Mouse (Mus musculus) forebrain, embryonic 14.5 days (tissue): ENCODE measurements around the gene Ntrk2. TPM values are rescaled to one million over a fixed set of nuclear protein-coding genes. Genes with fewer than 3 reads are reported as not detected.
A peak's percentile ranks its signal among the peaks of the same experiment; 100 is the strongest.

Experiments
- ATAC-seq: fragments of 200-750 bp; cut with Nextera tagmentation; 2 replicates; pipeline ENCODE4 v1.8.0; 2017; ENCODE audit warnings: mild to moderate bottlenecking, moderate library complexity
- DNase-seq: peaks from one replicate; pipeline ENCODE4 v3.0.0-alpha.2; 2015; ENCODE audit warnings: low spot score
- H3K27ac ChIP-seq: fragments of 300-500 bp; sonication (generic); 2 replicates; pipeline ENCODE4 v1.5.1; 2014; ENCODE audit warnings: low read depth, mild to moderate bottlenecking, control low read depth, low read length, moderate library complexity
- H3K27me3 ChIP-seq: fragments of 300-500 bp; sonication (generic); replicated peaks from 2 replicates; pipeline ENCODE4 v1.6.1; 2014; ENCODE audit warnings: low read length, control low read depth, mixed read lengths; ENCODE audit not compliant: control insufficient read depth, insufficient read depth
- H3K36me3 ChIP-seq: fragments of 300-500 bp; sonication (generic); 2 replicates; pipeline ENCODE4 v1.6.1; 2014; ENCODE audit warnings: low read length, control low read depth; ENCODE audit not compliant: control insufficient read depth, insufficient read depth
- H3K4me1 ChIP-seq: fragments of 300-500 bp; sonication (generic); 2 replicates; pipeline ENCODE4 v1.6.1; 2014; ENCODE audit warnings: antibody characterized with exemption, low read length, control low read depth; ENCODE audit not compliant: control insufficient read depth, insufficient read depth
- H3K4me2 ChIP-seq: fragments of 300-500 bp; sonication (generic); 2 replicates; pipeline ENCODE4 v1.6.1; 2014; ENCODE audit warnings: mild to moderate bottlenecking, control low read depth, low read length
- H3K4me3 ChIP-seq: fragments of 300-500 bp; sonication (generic); 2 replicates; pipeline ENCODE4 v1.5.1; 2014; ENCODE audit warnings: low read depth, low read length, control low read depth
- H3K9ac ChIP-seq: fragments of 300-500 bp; sonication (generic); 2 replicates; pipeline ENCODE4 v1.6.1; 2014; ENCODE audit warnings: mild to moderate bottlenecking, low read length, control low read depth, moderate library complexity
- H3K9me3 ChIP-seq: fragments of 300-500 bp; sonication (generic); replicated peaks from 2 replicates; pipeline ENCODE4 v1.6.1; 2016; ENCODE audit warnings: low read length, control low read depth, mixed read lengths; ENCODE audit not compliant: control insufficient read depth
- WGBS: fragments of 180-500 bp; shearing (Covaris S2); extraction: QIAGEN DNeasy Blood & Tissue Kit; methylation state at CpG from one replicate; pipeline ENCODE4 v1.1.7; 2014; 5-methylcytosine and 5-hydroxymethylcytosine counted together
- polyA plus RNA-seq: library from polyadenylated mRNA; unstranded; fragments of >200 nt; fragmentation: Nextera tagmentation; extraction: Ambion mirVana; gene quantifications from 2 replicates; pipeline ENCODE4 v1.2.1, GENCODE M21; 2014

Gene Ntrk2
- polyA plus RNA-seq, 1 experiment from 2014 or later, result 49.9 TPM

GRCm38 (mm10) chr13:58958171-58958904, 152.0 kb downstream of the Ntrk2 start:
- Histone ChIP-seq H3K9ac (no peak overlapping the region), H3K27me3 (no peaks in the 10 kb centered on the region), H3K4me2 (no peak overlapping the region), H3K4me1 (peaks cover 4% of the 10 kb centered on the region; the same call in 1 of the 2 replicates), H3K27ac (no peak overlapping the region), H3K36me3 (no peaks in the 10 kb centered on the region), H3K4me3 (no peak overlapping the region), H3K9me3 (no peaks in the 10 kb centered on the region)
- DNase-seq (no peak), ATAC-seq (no peak)
- 75% methylated on average over 11 of the region's 11 CpGs for WGBS

- 93% methylated on average over 6 of the region's 6 CpGs for WGBS
- no peak overlapping the region for H3K4me3 ChIP-seq
- peaks cover 18% of the 10 kb centered on the region for H3K4me1 ChIP-seq
- no peaks in the 10 kb centered on the region for H3K9me3 ChIP-seq
- H3K9ac ChIP-seq, result no peak overlapping the region
- ATAC-seq (no peak), DNase-seq (no peak)
- no peak overlapping the region for H3K27ac ChIP-seq
- H3K27me3 ChIP-seq, result no peaks in the 10 kb centered on the region
- H3K36me3 ChIP-seq, result no peaks in the 10 kb centered on the region
- no peak overlapping the region for H3K4me2 ChIP-seq
Observed at GRCm38 (mm10) chr13:58960321-58960720, 154.0 kb downstream of the Ntrk2 start.

GRCm38 (mm10) chr13:58964701-58965359, 158.5 kb downstream of the Ntrk2 start:
- H3K9me3 ChIP-seq, result no peaks in the 10 kb centered on the region
- H3K9ac ChIP-seq, result no peak overlapping the region
- H3K4me2 ChIP-seq, result peak overlapping the region; percentile 16; the same call in 1 of the 2 replicates
- H3K36me3 ChIP-seq, result no peaks in the 10 kb centered on the region
- DNase-seq, result peak; percentile 97
- ATAC-seq, result peak; percentile 95
- peaks cover 22% of the 10 kb centered on the region for H3K4me1 ChIP-seq
- 8% methylated on average over 12 of the region's 12 CpGs for WGBS
- peak overlapping the region; percentile 76 for H3K27ac ChIP-seq
- H3K27me3 ChIP-seq, result no peaks in the 10 kb centered on the region
- no peak overlapping the region for H3K4me3 ChIP-seq

GRCm38 (mm10) chr13:58965826-58966225, 159.5 kb downstream of the Ntrk2 start:
- DNase-seq, result no peak
- ATAC-seq, result no peak
- no peaks in the 10 kb centered on the region for H3K36me3 ChIP-seq
- H3K27me3 ChIP-seq, result no peaks in the 10 kb centered on the region
- peak overlapping the region; percentile 76 for H3K27ac ChIP-seq
- H3K9ac ChIP-seq, result no peak overlapping the region
- H3K4me3 ChIP-seq, result no peak overlapping the region
- no peak overlapping the region for H3K4me2 ChIP-seq
- H3K4me1 ChIP-seq, result peaks cover 22% of the 10 kb centered on the region
- WGBS, result 94% methylated on average over 3 of the region's 3 CpGs
- H3K9me3 ChIP-seq, result no peaks in the 10 kb centered on the region

- WGBS, result 80% methylated on average over 3 of the region's 3 CpGs
- Histone ChIP-seq H3K4me1 (peaks cover 24% of the 10 kb centered on the region), H3K9ac (no peak overlapping the region), H3K9me3 (no peaks in the 10 kb centered on the region), H3K4me3 (no peak overlapping the region), H3K4me2 (no peak overlapping the region), H3K36me3 (no peaks in the 10 kb centered on the region), H3K27ac (no peak overlapping the region), H3K27me3 (no peaks in the 10 kb centered on the region)
- ATAC-seq (no peak), DNase-seq (no peak)
Observed at GRCm38 (mm10) chr13:58966466-58966865, 160.1 kb downstream of the Ntrk2 start.

- H3K36me3 ChIP-seq, result no peaks in the 10 kb centered on the region
- DNase-seq (peak; percentile 78), ATAC-seq (no peak)
- no peak overlapping the region for H3K4me3 ChIP-seq
- H3K27ac ChIP-seq, result no peak overlapping the region
- WGBS, result 24% methylated on average over 5 of the region's 5 CpGs
- no peak overlapping the region for H3K9ac ChIP-seq
- H3K4me1 ChIP-seq, result peaks cover 36% of the 10 kb centered on the region
- no peak overlapping the region for H3K4me2 ChIP-seq
- no peaks in the 10 kb centered on the region for H3K9me3 ChIP-seq
- H3K27me3 ChIP-seq, result no peaks in the 10 kb centered on the region
Observed at GRCm38 (mm10) chr13:58968168-58968567, 161.8 kb downstream of the Ntrk2 start.

- Histone ChIP-seq H3K4me2 (no peak overlapping the region), H3K27me3 (no peaks in the 10 kb centered on the region), H3K27ac (peak overlapping the region; percentile 65), H3K36me3 (no peaks in the 10 kb centered on the region), H3K9me3 (no peaks in the 10 kb centered on the region), H3K4me3 (no peak overlapping the region), H3K4me1 (peaks cover 19% of the 10 kb centered on the region), H3K9ac (no peak overlapping the region)
- ATAC-seq (peak; percentile 86), DNase-seq (peak; percentile 78)
- WGBS, result under 1% methylated on average over 5 of the region's 5 CpGs
Observed at GRCm38 (mm10) chr13:58971449-58971903, 165.1 kb downstream of the Ntrk2 start.

- DNase-seq, result peak; percentile 41
- 22% methylated on average over 5 of the region's 5 CpGs for WGBS
- H3K9ac ChIP-seq, result no peak overlapping the region
- H3K27ac ChIP-seq, result peak overlapping the region; percentile 65
- H3K4me3 ChIP-seq, result no peak overlapping the region
- no peaks in the 10 kb centered on the region for H3K36me3 ChIP-seq
- H3K27me3 ChIP-seq, result no peaks in the 10 kb centered on the region
- no peak for ATAC-seq
- peaks cover 19% of the 10 kb centered on the region for H3K4me1 ChIP-seq
- H3K9me3 ChIP-seq, result no peaks in the 10 kb centered on the region
- H3K4me2 ChIP-seq, result no peak overlapping the region
Observed at GRCm38 (mm10) chr13:58972511-58972910, 166.1 kb downstream of the Ntrk2 start.

- H3K9ac ChIP-seq, result no peak overlapping the region
Observed at GRCm38 (mm10) chr13:58996447-58996846, 190.1 kb downstream of the Ntrk2 start.

More at GRCm38 (mm10) chr13:58996447-58996846, 190.1 kb downstream of the Ntrk2 start:
- DNase-seq, result no peak
- H3K27ac ChIP-seq, result no peak overlapping the region
- no peaks in the 10 kb centered on the region for H3K36me3 ChIP-seq
- ATAC-seq, result no peak
- 81% methylated on average over 5 of the region's 5 CpGs for whole genome bisulfite sequencing
- no peak overlapping the region for H3K4me2 ChIP-seq
- no peaks in the 10 kb centered on the region for H3K27me3 ChIP-seq
- no peaks in the 10 kb centered on the region for H3K9me3 ChIP-seq
- H3K4me3 ChIP-seq, result no peak overlapping the region
- H3K4me1 ChIP-seq, result peaks cover 9% of the 10 kb centered on the region
